Mouse (Mus musculus) cerebellum, adult 2 months (tissue): Measurements from ENCODE around the gene Klhl10. TPM values are rescaled to one million over a fixed set of nuclear protein-coding genes. Genes with fewer than 3 reads are reported as not detected.

Experiments
- DNase-seq, 2 experiments: peaks; one replicate each; pipeline ENCODE4 v3.0.0; 2021
- H3K27ac ChIP-seq: fragments of 200-500 bp; 2 replicates; pipeline ENCODE4 v1.5.1; 2012; ENCODE audit warnings: low read length, control low read depth, inconsistent platforms; ENCODE audit not compliant: insufficient read depth
- H3K27me3 ChIP-seq: fragments of 200-500 bp; 2 replicates; pipeline ENCODE4 v1.6.1; 2012; ENCODE audit warnings: inconsistent platforms, mild to moderate bottlenecking, low read length, moderate library complexity; ENCODE audit not compliant: control insufficient read depth, insufficient read depth
- H3K4me1 ChIP-seq: fragments of 200-500 bp; 2 replicates; pipeline ENCODE4 v1.6.1; 2011; ENCODE audit warnings: low read length; ENCODE audit not compliant: control insufficient read depth, insufficient read depth
- H3K4me3 ChIP-seq: fragments of 200-500 bp; replicated peaks from 2 replicates; pipeline ENCODE3; 2011; ENCODE audit warnings: mild to moderate bottlenecking, low read depth, low read length, control low read depth; ENCODE audit not compliant: insufficient read depth
- CTCF ChIP-seq: fragments of 200-500 bp; IDR thresholded peaks from 2 replicates; pipeline ENCODE4 v1.5.1; 2011; ENCODE audit warnings: low read depth, mild to moderate bottlenecking, control low read depth, low read length, moderate library complexity, borderline replicate concordance; ENCODE audit not compliant: insufficient read depth
- POLR2A ChIP-seq: fragments of 200-500 bp; IDR thresholded peaks from 2 replicates; pipeline ENCODE4 v1.6.1; 2011; ENCODE audit warnings: low read length, control low read depth, borderline replicate concordance; ENCODE audit not compliant: insufficient read depth
- WGBS: fragments of 180-500 bp; shearing (Covaris S2); methylation state at CpG from one replicate; pipeline ENCODE4 v1.1.7; 2018; 5-methylcytosine and 5-hydroxymethylcytosine counted together
- polyA plus RNA-seq: library from polyadenylated mRNA; depleted of rRNA; stranded (reverse); fragments of >200 nt; gene quantifications from 2 replicates; pipeline ENCODE4 v1.2.3, GENCODE M21; 2012

Gene Klhl10
- polyA plus RNA-seq, 1 experiment = 0.46 TPM

DNA sequence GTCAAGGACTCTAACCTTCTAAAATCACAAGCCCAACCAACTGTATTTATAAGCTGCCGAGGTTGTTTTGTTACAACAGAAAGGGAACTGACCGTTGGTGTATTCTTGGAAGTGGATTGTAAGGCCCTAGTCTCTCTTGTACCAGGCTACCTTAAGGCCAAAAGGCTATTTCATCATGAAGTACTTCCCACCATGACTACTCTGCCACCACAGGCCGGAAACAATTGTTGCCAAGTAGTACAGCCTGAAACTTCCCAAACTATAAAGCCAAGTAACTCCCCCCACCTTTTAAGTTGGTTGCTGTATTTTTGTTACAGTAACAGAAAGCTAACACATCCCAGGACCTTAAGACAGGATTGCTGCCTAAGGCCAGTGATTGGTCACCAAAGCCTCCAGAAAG, 14.9 kb upstream of the Klhl10 start:
- Histone ChIP-seq H3K27me3 (no peaks in the 10 kb centered on the region), H3K4me1 (peaks cover 24% of the 10 kb centered on the region), H3K4me3 (no peak overlapping the region), H3K27ac (no peak overlapping the region)
- no peak for DNase-seq
- WGBS = 90% methylated on average over 3 of the region's 3 CpGs
- TF ChIP-seq POLR2A (no peak), CTCF (no peak)

DNA sequence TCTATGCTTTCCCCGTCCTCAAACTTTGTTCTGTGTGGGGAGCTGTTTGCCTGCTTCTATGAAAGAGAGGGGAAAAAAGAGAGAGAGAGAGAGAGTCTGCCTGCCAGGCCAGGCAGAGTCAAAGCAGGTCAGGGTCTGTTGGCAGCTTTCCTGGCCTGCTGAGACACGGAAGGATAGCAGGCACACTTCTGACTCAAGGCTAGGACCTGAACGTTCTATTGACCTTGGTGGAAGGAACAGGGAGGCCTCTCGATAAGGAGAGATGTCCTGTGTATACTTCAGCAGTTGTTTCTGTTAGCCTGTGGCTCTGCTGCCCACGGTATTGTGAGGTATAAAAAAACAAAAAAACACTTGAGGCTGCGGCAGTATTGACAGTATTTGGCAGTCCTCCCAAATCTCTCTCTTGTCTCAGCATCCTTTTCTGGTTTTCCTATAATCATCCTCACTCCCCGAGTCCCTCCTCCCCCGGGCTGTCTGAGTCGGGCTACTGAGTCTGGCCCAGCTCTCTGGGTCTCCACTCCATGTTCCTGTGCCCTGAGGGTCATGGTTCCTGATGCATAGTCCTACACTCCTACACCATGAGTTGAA, 13.0 kb upstream of the Klhl10 start:
- peak in 1 of 2 experiments; percentile 58 for DNase-seq
- peaks cover 24% of the 10 kb centered on the region for H3K4me1 ChIP-seq
- TF ChIP-seq POLR2A = no peak
- no peak for TF ChIP-seq CTCF
- 27% methylated on average over 9 of the region's 9 CpGs for WGBS
- H3K4me3 ChIP-seq = no peak overlapping the region
- no peak overlapping the region for H3K27ac ChIP-seq
- H3K27me3 ChIP-seq = no peaks in the 10 kb centered on the region

- Histone ChIP-seq H3K27ac (0 out of 2 replicates have a peak overlapping the region, but pooled peaks have one; percentile 11), H3K4me1 (peaks cover 24% of the 10 kb centered on the region), H3K27me3 (no peaks in the 10 kb centered on the region), H3K4me3 (no peak overlapping the region)
- WGBS = 13% methylated on average over 7 of the region's 7 CpGs
- TF ChIP-seq POLR2A = no peak
- TF ChIP-seq CTCF = no peak
- DNase-seq = peak in 1 of 2 experiments; percentile 35
Measured at GRCm38 (mm10) chr11:100430052-100430451, 11.7 kb upstream of the Klhl10 start.

DNA sequence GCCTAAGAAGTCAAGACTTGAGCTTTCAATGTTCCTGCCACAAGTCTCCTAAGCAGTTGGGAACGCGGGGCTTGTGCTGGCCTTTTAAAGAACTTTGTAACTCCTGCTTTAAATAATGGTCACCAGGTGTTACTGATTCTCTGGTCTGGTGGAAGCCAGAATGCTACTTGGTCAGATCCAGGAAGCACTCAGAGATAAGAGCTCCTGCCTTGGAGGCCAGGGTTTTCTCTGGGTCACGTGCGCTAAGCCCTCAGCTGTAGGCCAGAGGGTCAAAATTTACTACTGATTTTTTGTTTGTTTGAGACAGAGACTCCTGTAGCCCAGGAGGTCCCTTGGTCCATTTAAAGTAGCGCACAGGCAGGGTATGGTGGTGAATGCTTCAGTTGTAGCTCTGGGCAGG, 9.7 kb upstream of the Klhl10 start:
- WGBS = 98% methylated on average over 5 of the region's 5 CpGs
- no peak for TF ChIP-seq CTCF
- DNase-seq = no peak
- H3K4me1 ChIP-seq = peaks cover 22% of the 10 kb centered on the region
- H3K27ac ChIP-seq = no peak overlapping the region
- no peaks in the 10 kb centered on the region for H3K27me3 ChIP-seq
- H3K4me3 ChIP-seq = no peak overlapping the region

DNA sequence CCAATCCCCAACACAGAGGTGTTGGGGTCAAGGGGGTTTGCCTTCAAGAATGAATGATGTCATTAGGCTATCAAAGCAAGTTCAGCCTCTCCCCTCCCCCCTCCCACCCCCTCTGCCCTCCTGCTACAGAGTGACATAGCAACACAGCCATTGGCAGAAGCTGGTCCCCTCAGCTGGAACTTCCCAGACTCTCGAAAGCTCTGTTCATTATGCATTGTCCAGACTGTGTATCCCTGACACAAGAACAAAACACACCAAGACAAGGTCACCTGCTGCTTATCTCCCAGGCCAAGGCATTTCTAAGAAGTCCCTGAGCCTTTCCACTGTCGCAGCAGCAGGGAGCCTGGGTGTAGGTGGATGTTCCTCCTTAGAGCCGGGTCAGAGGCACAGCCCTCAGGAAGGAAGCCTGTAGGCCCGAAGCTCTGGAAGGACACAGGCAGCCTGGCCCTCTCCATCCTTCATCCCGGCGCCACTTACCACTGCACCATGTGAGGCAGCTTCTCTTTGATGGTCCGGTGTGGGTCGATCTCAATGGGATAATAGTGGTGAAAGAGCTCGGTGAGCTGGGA, 6.0 kb upstream of the Klhl10 start:
- Histone ChIP-seq H3K27ac (no peak overlapping the region), H3K27me3 (no peaks in the 10 kb centered on the region), H3K4me3 (no peak overlapping the region), H3K4me1 (no peaks in the 10 kb centered on the region; the same call in 1 of the 2 replicates)
- TF ChIP-seq CTCF (no peak), POLR2A (no peak)
- WGBS = 44% methylated on average over 9 of the region's 9 CpGs
- no peak for DNase-seq

GRCm38 (mm10) chr11:100437901-100438300, 3.8 kb upstream of the Klhl10 start:
- no peak overlapping the region for H3K4me3 ChIP-seq
- no peaks in the 10 kb centered on the region for H3K27me3 ChIP-seq
- DNase-seq = no peak
- 80% methylated on average over 1 of the region's 1 CpGs for WGBS
- H3K4me1 ChIP-seq = peaks cover 4% of the 10 kb centered on the region; the same call in 1 of the 2 replicates
- TF ChIP-seq POLR2A = no peak
- no peak overlapping the region for H3K27ac ChIP-seq

DNA sequence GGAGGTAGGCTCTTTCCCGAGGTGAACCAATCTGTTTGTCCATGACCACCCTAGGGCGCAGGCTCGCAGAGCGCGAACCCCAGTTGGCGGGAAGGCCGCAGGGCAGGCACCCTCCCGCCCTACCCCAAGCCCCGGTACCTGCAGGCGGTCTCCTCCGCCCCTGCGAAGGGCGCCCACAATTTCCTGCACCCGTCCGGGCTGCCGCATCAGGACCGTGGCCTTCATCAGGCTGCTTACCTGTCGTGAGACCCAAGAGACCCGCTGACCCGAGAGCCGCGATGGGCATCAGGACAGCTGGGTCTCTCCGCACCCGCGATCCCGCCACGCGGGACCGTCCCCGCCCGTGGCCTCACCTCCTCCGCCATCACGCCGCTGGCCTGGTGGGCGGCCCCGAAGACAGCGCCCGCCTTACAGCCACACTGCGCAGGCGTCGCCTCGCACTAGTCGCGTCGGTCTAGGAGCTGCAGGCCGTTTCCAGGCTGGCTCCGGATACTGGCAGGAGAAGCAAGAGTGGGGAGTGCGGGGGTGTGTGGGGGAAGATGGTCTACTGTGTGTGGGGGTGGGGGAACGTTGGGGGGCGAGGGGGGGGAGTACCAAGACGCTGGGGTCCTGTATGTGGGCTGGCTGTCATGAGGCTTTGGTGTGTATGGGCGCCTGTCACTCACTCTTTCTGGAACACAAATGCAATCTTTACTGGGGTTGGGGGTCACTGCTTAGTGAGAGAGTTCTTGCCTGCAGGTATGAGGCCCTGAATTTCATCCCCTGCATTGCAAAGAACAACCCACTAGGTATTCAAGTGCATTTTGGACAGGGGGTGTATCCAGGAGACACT, 810 bp upstream of the Klhl10 start:
- Histone ChIP-seq H3K4me1 (peaks cover 4% of the 10 kb centered on the region; the same call in 1 of the 2 replicates), H3K27ac (peak overlapping the region; percentile 49; the same call in 1 of the 2 replicates), H3K27me3 (no peaks in the 10 kb centered on the region), H3K4me3 (peak overlapping the region; percentile 86)
- TF ChIP-seq POLR2A = peak; percentile 96
- TF ChIP-seq CTCF = no peak
- WGBS = under 1% methylated on average over 52 of the region's 52 CpGs
- peak; percentile 88 for DNase-seq
